Mouse (Mus musculus): ENCODE measurements around the gene Heatr1. TPM values are rescaled to one million over a fixed set of nuclear protein-coding genes. Genes with fewer than 3 reads are reported as not detected.

The Heatr1 gene
- 27.8 and 35.3 TPM in 2 replicates for polyA plus RNA-seq (2016; fragmentation: Nextera tagmentation; extraction: Ambion mirVana)

DNA sequence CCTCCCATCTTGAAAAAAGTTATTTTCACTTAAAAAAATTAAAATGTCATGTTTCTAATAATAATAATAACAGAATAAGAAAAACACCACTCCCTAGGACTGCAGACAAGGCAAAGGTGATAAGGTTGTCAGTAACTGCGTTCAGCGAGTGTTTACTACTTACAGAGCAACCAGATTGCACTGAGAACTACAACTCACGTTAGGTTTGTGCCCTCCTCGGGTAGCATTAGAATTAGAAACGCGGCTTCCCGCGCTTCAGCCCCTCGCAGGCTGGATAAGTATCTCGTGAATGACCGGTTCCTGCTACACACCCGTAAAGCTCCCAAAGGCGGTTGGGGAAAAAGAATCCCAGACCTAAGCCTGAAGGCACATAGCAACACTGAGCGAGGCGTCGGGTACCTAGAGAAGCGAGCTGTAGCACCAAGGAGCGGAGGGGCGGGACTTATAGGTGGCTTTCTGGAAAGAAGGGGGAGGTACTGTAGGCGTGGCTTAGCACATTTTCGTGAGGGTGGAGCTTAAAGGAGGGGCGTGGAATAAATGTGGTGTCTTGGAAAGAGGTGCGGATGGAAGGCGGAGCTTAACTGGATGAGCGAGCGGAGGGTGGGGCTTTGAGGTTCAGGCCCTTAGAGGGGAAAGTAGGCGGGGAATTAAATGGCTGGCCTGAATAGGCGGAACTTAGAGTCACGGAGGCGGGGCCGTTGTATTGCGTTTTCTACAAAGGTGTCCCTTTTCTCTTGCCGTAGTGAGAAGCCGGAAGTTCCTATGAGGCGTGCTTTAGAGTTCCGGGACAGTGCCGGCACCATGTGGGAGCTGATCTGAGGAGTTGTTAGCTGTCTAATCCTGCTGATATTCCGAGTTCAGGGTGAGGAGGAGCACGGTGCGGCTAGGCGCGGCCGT lies at the start of gene Heatr1:
TSS of gene Heatr1 (plus strand) at position 419 of the 897 bp plus-strand sequence.
- DNase-seq (ENCODE audit: low spot score) = peak; percentile 94
- no peaks in the 10 kb centered on the region for H3K9me3 ChIP-seq
- under 1% methylated on average over 43 of the region's 43 CpGs for WGBS
- peak within 1 kb of the TSS; percentile 90 for H3K4me3 ChIP-seq
- H3K27me3 ChIP-seq (ENCODE audit: insufficient read depth, poor library complexity, severe bottlenecking) = peaks cover 10% of the 10 kb centered on the region; the same call in 1 of the 2 replicates
- H3K36me3 ChIP-seq = peaks cover 21% of the 10 kb centered on the region
- H3K27ac ChIP-seq = peak within 1 kb of the TSS; percentile 73
- H3K4me1 ChIP-seq (replicated peaks) = peaks cover 8% of the 10 kb centered on the region

DNA sequence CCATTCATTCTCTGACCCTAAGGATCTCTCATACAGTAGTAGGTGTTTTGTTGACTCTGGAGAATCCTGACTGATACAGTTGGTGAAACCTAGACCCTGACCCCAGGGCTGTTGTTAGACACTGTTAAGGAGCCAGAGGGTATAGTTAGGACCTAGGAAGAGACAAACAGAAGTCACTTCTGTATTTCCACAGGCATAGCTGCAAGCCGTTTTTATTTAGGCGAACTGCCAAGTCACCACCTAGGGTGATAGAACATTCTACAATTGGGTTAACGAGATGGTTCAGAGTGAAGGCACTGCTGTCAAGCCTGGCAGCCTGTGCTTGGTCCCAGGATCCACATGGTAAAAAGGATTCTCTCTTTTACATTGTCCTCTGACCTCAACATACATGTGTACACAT lies 48.0 kb upstream of the Heatr1 start:
- DNase-seq (ENCODE audit: low spot score) = no peak
- Histone ChIP-seq H3K9me3 (no peaks in the 10 kb centered on the region), H3K27me3 (ENCODE audit: insufficient read depth, poor library complexity, severe bottlenecking) (no peaks in the 10 kb centered on the region), H3K27ac (no peak overlapping the region), H3K4me3 (no peak overlapping the region), H3K4me1 (replicated peaks) (no peaks in the 10 kb centered on the region), H3K36me3 (no peaks in the 10 kb centered on the region)
- 85% methylated on average over 3 of the region's 3 CpGs for WGBS

DNA sequence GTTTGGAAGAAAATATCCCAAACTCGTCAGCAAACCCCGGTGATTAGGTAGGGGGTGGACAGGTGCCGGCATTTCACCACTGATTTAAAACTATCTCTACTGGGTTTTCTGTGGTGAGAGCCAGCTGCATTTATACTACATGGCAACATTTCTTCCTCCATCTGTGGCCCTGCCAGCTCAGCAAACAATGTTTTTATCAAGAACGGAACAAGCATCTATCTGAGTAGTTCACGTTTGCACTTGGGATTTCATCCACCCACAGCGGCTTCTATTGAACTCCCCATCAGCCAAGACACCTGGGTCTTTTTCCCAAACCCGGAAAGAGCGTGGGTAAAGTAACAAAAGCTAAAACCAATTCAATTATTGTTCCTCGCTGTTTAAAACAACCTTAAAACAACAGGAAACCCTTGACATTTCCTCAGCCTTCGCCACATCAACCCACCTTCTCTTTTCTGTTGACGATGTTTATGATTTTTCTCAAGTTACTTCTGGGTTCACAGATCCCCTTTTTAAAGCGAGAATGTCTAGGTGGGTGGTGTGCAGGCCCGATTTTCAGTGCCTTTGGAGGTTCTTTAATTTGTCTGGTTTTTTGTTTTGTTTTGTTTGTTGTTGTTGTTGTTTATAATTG lies 45.5 kb upstream of the Heatr1 start:
- 83% methylated on average over 13 of the region's 13 CpGs for WGBS
- no peaks in the 10 kb centered on the region for H3K36me3 ChIP-seq

DNA sequence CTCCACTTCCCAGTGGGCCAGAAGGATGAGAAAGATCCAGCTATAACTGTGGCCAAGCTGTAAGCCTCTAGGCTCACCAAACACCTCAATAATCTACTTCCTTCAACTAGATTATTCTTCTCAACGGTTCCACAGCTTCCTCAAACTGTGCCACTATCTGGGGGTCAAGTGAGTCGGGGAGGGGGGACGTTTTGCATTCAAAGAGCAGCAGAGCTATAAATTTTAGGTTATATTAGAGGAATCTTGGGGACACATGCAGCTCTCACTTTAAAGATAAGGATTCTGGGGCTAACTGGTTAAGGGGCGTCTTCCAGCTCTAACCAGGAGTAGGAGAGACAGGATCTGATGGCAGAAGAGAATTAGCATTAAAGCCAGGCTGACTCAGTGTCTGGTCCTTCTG lies 38.6 kb upstream of the Heatr1 start:
- Histone ChIP-seq H3K4me3 (no peak overlapping the region), H3K36me3 (no peaks in the 10 kb centered on the region), H3K27ac (no peak overlapping the region), H3K9me3 (no peaks in the 10 kb centered on the region), H3K27me3 (ENCODE audit: insufficient read depth, poor library complexity, severe bottlenecking) (no peaks in the 10 kb centered on the region), H3K4me1 (replicated peaks) (no peaks in the 10 kb centered on the region)
- DNase-seq (ENCODE audit: low spot score) = no peak
- 75% methylated on average over 4 of the region's 4 CpGs for WGBS

More for the DNA sequence above, 45.5 kb upstream of the Heatr1 start:
- no peaks in the 10 kb centered on the region for H3K9me3 ChIP-seq
- H3K27ac ChIP-seq = no peak overlapping the region
- DNase-seq (ENCODE audit: low spot score) = no peak
- no peak overlapping the region for H3K4me3 ChIP-seq
- H3K4me1 ChIP-seq (replicated peaks) = no peaks in the 10 kb centered on the region
- H3K27me3 ChIP-seq (ENCODE audit: insufficient read depth, poor library complexity, severe bottlenecking) = no peaks in the 10 kb centered on the region

DNA sequence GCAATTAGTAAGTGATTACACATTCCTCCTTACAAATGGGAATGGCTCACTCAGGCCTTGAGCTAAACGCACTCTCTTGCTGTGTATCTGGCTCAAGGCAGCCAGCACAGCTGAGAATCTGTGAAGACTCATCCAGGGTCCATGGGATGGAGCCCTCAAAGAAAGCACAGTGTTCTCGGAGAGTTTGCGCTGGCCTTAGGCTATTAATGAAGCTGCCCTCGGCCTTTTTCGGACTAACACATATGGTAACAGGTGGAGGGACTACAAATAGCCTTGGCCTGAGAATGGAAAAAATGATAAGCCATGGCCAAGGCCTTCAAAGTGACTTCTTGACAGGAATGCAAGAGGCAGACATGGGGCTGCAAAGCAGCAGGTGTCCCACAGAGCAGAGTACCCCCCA lies 37.3 kb upstream of the Heatr1 start:
- Histone ChIP-seq H3K9me3 (no peaks in the 10 kb centered on the region), H3K27ac (no peak overlapping the region), H3K36me3 (no peaks in the 10 kb centered on the region), H3K27me3 (ENCODE audit: insufficient read depth, poor library complexity, severe bottlenecking) (no peaks in the 10 kb centered on the region), H3K4me1 (replicated peaks) (no peaks in the 10 kb centered on the region), H3K4me3 (no peak overlapping the region)
- DNase-seq (ENCODE audit: low spot score) = no peak
- 78% methylated on average over 5 of the region's 5 CpGs for WGBS

DNA sequence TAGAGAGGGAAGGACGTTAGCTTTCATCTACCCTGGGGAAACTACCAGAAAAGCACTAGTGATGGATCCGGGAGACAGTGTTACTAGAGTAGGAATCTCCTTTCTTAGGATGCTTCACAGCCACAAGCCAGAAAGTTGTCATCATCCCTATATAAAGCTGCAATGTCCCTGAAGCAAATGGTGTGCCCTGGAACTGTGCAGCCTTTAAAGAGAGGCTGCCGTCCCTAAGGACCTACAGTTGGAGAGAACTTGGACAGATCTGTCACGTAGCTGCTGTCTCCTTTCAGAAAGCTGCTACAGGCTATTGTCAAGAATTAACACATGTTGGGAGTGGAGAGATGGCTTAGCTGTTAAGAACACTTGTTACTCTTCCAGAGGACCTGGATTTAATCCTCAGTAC lies 33.3 kb upstream of the Heatr1 start:
- 86% methylated on average over 4 of the region's 4 CpGs for WGBS
- Histone ChIP-seq H3K27ac (no peak overlapping the region), H3K27me3 (ENCODE audit: insufficient read depth, poor library complexity, severe bottlenecking) (no peaks in the 10 kb centered on the region), H3K4me3 (no peak overlapping the region), H3K4me1 (replicated peaks) (no peaks in the 10 kb centered on the region), H3K9me3 (no peaks in the 10 kb centered on the region), H3K36me3 (no peaks in the 10 kb centered on the region)
- no peak for DNase-seq (ENCODE audit: low spot score)

DNA sequence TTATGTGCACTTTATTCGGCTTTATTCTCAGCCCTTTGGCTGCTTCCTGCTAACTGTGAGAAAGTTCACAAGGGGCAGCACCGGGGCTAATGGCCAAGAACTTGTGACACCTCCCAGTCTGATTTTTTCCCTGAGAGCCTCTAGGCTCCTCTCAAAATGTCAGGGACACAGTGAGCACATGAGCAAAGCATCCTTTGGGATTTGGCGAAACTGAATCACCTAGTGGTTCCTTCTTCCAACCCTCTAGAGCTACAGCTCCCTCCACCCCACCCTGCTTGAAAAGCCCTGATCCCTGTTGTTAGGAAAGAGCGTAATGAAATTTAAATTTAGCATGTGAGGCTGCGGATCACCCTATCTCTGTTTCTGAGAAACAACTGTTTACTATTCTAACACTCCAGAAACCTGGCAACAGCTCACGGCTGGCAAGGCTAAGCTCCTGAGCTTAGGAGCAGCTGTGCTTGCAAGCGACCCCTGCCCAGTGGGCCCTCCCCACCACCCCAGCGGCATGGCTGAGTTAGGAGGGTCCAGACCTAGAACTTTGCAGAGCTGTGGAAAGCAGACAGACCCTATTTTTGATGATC lies 25.7 kb upstream of the Heatr1 start:
- Histone ChIP-seq H3K4me1 (replicated peaks) (no peaks in the 10 kb centered on the region), H3K9me3 (no peaks in the 10 kb centered on the region), H3K27me3 (ENCODE audit: insufficient read depth, poor library complexity, severe bottlenecking) (no peaks in the 10 kb centered on the region), H3K27ac (no peak overlapping the region), H3K4me3 (no peak overlapping the region), H3K36me3 (no peaks in the 10 kb centered on the region)
- WGBS = 61% methylated on average over 8 of the region's 8 CpGs
- no peak for DNase-seq (ENCODE audit: low spot score)

DNA sequence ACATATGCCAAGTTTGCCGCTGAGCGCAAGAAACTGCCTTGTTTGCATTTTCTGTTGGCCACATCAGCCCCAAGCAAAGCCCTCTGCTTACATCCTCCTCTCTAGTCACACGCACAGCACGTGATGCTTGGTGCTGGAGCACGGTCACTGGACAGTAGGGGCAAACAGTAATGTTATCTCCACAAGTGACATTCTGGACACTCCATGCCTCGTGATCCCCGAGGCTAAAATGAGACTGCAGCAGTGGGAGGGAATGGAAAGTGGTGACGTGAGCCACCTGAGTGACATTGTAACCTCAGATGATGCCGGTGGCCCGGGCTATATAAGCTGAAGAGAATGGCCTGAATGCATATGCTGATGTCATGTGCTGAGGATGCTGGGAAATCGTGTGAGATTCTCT lies 24.9 kb upstream of the Heatr1 start:
- Histone ChIP-seq H3K36me3 (no peaks in the 10 kb centered on the region), H3K4me3 (no peak overlapping the region), H3K27ac (no peak overlapping the region), H3K4me1 (replicated peaks) (no peaks in the 10 kb centered on the region), H3K9me3 (no peaks in the 10 kb centered on the region), H3K27me3 (ENCODE audit: insufficient read depth, poor library complexity, severe bottlenecking) (no peaks in the 10 kb centered on the region)
- no peak for DNase-seq (ENCODE audit: low spot score)
- WGBS = 86% methylated on average over 11 of the region's 11 CpGs

- Histone ChIP-seq H3K27me3 (ENCODE audit: insufficient read depth, poor library complexity, severe bottlenecking) (no peaks in the 10 kb centered on the region), H3K27ac (no peak overlapping the region), H3K4me1 (replicated peaks) (no peaks in the 10 kb centered on the region), H3K36me3 (no peaks in the 10 kb centered on the region), H3K9me3 (no peaks in the 10 kb centered on the region), H3K4me3 (no peak overlapping the region)
- no peak for DNase-seq (ENCODE audit: low spot score)
- WGBS = 87% methylated on average over 3 of the region's 3 CpGs
These were observed 22.1 kb upstream of the Heatr1 start for GRCm38 (mm10) chr13:12372755-12373154.

DNA sequence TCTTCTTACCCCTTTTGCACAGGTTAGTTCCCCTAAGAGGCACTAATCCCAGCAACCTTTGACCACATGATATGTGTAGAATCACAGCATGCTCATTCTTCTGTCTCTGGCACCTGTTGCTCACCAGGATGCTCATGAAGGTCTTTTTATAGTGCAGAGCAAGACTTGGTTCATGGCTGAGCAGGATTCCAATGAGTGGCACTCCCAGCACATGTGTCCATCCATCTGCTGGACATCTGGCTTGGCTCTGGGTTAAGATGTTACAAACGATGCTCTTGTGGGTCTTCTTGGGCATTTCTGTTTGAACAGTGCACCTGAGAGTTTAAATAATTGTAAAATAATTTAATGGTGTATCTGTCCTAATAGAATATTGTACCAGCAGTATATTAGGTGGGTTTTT lies 18.0 kb upstream of the Heatr1 start:
- DNase-seq (ENCODE audit: low spot score) = no peak
- H3K4me1 ChIP-seq (replicated peaks) = no peaks in the 10 kb centered on the region
- no peak overlapping the region for H3K4me3 ChIP-seq
- H3K9me3 ChIP-seq = no peaks in the 10 kb centered on the region
- no peaks in the 10 kb centered on the region for H3K27me3 ChIP-seq (ENCODE audit: insufficient read depth, poor library complexity, severe bottlenecking)
- H3K36me3 ChIP-seq = no peaks in the 10 kb centered on the region
- 69% methylated on average over 1 of the region's 1 CpGs for WGBS
- no peak overlapping the region for H3K27ac ChIP-seq

GRCm38 (mm10) chr13:12384796-12385195 lies 10.0 kb upstream of the Heatr1 start:
- H3K27me3 ChIP-seq (ENCODE audit: insufficient read depth, poor library complexity, severe bottlenecking) = no peaks in the 10 kb centered on the region
- no peak overlapping the region for H3K4me3 ChIP-seq
- no peak for DNase-seq (ENCODE audit: low spot score)
- no peak overlapping the region for H3K27ac ChIP-seq
- no peaks in the 10 kb centered on the region for H3K36me3 ChIP-seq
- H3K9me3 ChIP-seq = no peaks in the 10 kb centered on the region
- H3K4me1 ChIP-seq (replicated peaks) = no peaks in the 10 kb centered on the region

GRCm38 (mm10) chr13:12386286-12386685 lies 8.5 kb upstream of the Heatr1 start:
- H3K9me3 ChIP-seq = no peaks in the 10 kb centered on the region
- no peak overlapping the region for H3K27ac ChIP-seq
- H3K4me3 ChIP-seq = no peak overlapping the region
- H3K36me3 ChIP-seq = no peaks in the 10 kb centered on the region
- no peaks in the 10 kb centered on the region for H3K27me3 ChIP-seq (ENCODE audit: insufficient read depth, poor library complexity, severe bottlenecking)
- H3K4me1 ChIP-seq (replicated peaks) = no peaks in the 10 kb centered on the region
- DNase-seq (ENCODE audit: low spot score) = no peak

DNA sequence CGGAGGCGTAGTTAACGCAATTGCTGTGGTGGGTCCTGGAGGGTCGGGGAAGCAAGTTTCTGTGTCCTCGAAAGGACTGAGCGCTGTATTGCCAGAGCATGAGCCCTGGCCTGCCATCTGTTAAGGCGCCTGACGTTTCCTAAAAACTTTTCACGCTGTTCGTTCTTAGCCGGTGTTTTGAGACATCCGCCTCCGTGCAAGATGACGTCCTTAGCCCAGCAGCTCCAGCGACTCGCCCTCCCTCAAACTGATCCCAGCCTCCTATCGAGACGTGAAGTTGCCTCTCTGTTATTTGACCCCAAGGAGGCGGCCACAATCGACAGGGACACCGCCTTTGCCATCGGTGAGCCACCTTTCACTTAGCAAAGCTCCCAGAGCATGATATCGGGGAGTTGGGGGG lies 744 bp downstream of the Heatr1 start:
- Histone ChIP-seq H3K9me3 (no peaks in the 10 kb centered on the region), H3K4me3 (peak overlapping the region; percentile 90), H3K27ac (peak overlapping the region; percentile 62), H3K4me1 (replicated peaks) (peaks cover 8% of the 10 kb centered on the region), H3K36me3 (peaks cover 26% of the 10 kb centered on the region), H3K27me3 (ENCODE audit: insufficient read depth, poor library complexity, severe bottlenecking) (peaks cover 10% of the 10 kb centered on the region; the same call in 1 of the 2 replicates)
- WGBS = under 1% methylated on average over 23 of the region's 23 CpGs
- no peak for DNase-seq (ENCODE audit: low spot score)
